8 mouse cellular contexts compared by ENCODE assay signal in genomic region chr11:117778851-117779433, GRCm38 (mm10). TPM values are rescaled to one million over a fixed set of nuclear protein-coding genes. Genes with fewer than 3 reads are reported as not detected.
DNase-seq lines count a peak whose midpoint lies in the region; ATAC-seq and TF ChIP-seq lines count a peak whose summit lies in the region.

No protein-coding gene starts in this region.

- no peak for ATAC-seq in megakaryocyte, adult 5-6 weeks (ENCODE audit: poor library complexity, severe bottlenecking)
- ATAC-seq in embryonic facial prominence, embryonic 15.5 days (ENCODE audit: insufficient number of reproducible peaks, low FRiP score, low TSS enrichment, low read depth): no peak
- no peak for ATAC-seq in hindbrain, postnatal 0 days
- ATAC-seq in liver, embryonic 15.5 days (ENCODE audit: insufficient read depth): no peak
- ATAC-seq in cerebellum, adult (ENCODE audit: insufficient number of reproducible peaks, low FRiP score, low TSS enrichment): no peak

- peak overlapping the region; percentile 93 for H3K27ac ChIP-seq in embryonic facial prominence, embryonic 15.5 days (replicated peaks)
- peak overlapping the region; percentile 74 for H3K27ac ChIP-seq in hindbrain, postnatal 0 days
- H3K27ac ChIP-seq in liver, embryonic 15.5 days (replicated peaks): peak overlapping the region; percentile 99
- H3K27ac ChIP-seq in small intestine, adult 2 months (ENCODE audit: insufficient read depth, low read depth, low read length): peak overlapping the region; percentile 97

- H3K4me1 ChIP-seq in megakaryocyte, embryonic 14.5 days: peaks cover 97% of the 10 kb centered on the region
- peaks cover 49% of the 10 kb centered on the region for H3K4me1 ChIP-seq in embryonic facial prominence, embryonic 15.5 days
- peaks cover 18% of the 10 kb centered on the region for H3K4me1 ChIP-seq in hindbrain, postnatal 0 days (ENCODE audit: insufficient read depth, low read length)
- H3K4me1 ChIP-seq in liver, embryonic 15.5 days (replicated peaks): peaks cover 67% of the 10 kb centered on the region
- H3K4me1 ChIP-seq in small intestine, adult 2 months (ENCODE audit: control insufficient read depth, insufficient read depth, insufficient read length, low read length): peaks cover 31% of the 10 kb centered on the region

- no peak for TF ChIP-seq POLR2A in small intestine, adult 2 months (IDR thresholded peaks at IDR 0.05; ENCODE audit: low read depth, low read length)

- H3K27me3 ChIP-seq in megakaryocyte, embryonic 14.5 days (replicated peaks): no peaks in the 10 kb centered on the region
- H3K27me3 ChIP-seq in embryonic facial prominence, embryonic 15.5 days: no peaks in the 10 kb centered on the region
- peaks cover 4% of the 10 kb centered on the region; the same call in 1 of the 2 replicates for H3K27me3 ChIP-seq in hindbrain, postnatal 0 days (ENCODE audit: insufficient read depth, low read length)
- no peaks in the 10 kb centered on the region for H3K27me3 ChIP-seq in liver, embryonic 15.5 days
- H3K27me3 ChIP-seq in small intestine, adult 2 months (ENCODE audit: control insufficient read depth, insufficient read depth, low read length): no peaks in the 10 kb centered on the region

- no peak overlapping the region for H3K9ac ChIP-seq in embryonic facial prominence, embryonic 15.5 days
- H3K9ac ChIP-seq in hindbrain, postnatal 0 days (replicated peaks; ENCODE audit: low read length): no peak overlapping the region
- H3K9ac ChIP-seq in liver, embryonic 15.5 days: peak overlapping the region; percentile 92

- DNase-seq in hindbrain, postnatal 0 days (ENCODE audit: low spot score): no peak
- DNase-seq in layer of hippocampus, adult 9-10 months (ENCODE audit: low spot score): no peak

- H3K36me3 ChIP-seq in megakaryocyte, embryonic 14.5 days (replicated peaks; ENCODE audit: low read length): peaks cover 58% of the 10 kb centered on the region
- H3K36me3 ChIP-seq in embryonic facial prominence, embryonic 15.5 days: peaks cover 17% of the 10 kb centered on the region
- H3K36me3 ChIP-seq in hindbrain, postnatal 0 days (ENCODE audit: insufficient read depth, low read length): no peaks in the 10 kb centered on the region
- H3K36me3 ChIP-seq in liver, embryonic 15.5 days (replicated peaks): peaks cover 52% of the 10 kb centered on the region
- peaks cover 32% of the 10 kb centered on the region for H3K36me3 ChIP-seq in small intestine, adult 2 months (ENCODE audit: control insufficient read depth, insufficient read depth, low read length)

- peak overlapping the region; percentile 97 for H3K4me2 ChIP-seq in embryonic facial prominence, embryonic 15.5 days (replicated peaks)
- peak overlapping the region; percentile 53; the same call in 1 of the 2 replicates for H3K4me2 ChIP-seq in hindbrain, postnatal 0 days (ENCODE audit: low read depth, low read length)
- H3K4me2 ChIP-seq in liver, embryonic 15.5 days: peak overlapping the region; percentile 96

- H3K4me3 ChIP-seq in megakaryocyte, embryonic 14.5 days (replicated peaks): peak overlapping the region; percentile 97
- H3K4me3 ChIP-seq in embryonic facial prominence, embryonic 15.5 days (replicated peaks): peak overlapping the region; percentile 54
- H3K4me3 ChIP-seq in hindbrain, postnatal 0 days (ENCODE audit: low read length): no peak overlapping the region
- peak overlapping the region; percentile 74 for H3K4me3 ChIP-seq in liver, embryonic 15.5 days (replicated peaks)
- H3K4me3 ChIP-seq in small intestine, adult 2 months (ENCODE audit: low read depth, low read length): peak overlapping the region; percentile 80

- TF ChIP-seq CTCF in hindbrain, postnatal 0 days (IDR thresholded peaks at IDR 0.05; ENCODE audit: low read depth): no peak
- no peak for TF ChIP-seq CTCF in small intestine, adult 2 months (IDR thresholded peaks at IDR 0.05; ENCODE audit: extremely low read depth, insufficient read length, insufficient replicate concordance, low read depth, low read length)

- no peaks in the 10 kb centered on the region for H3K9me3 ChIP-seq in megakaryocyte, embryonic 14.5 days
- H3K9me3 ChIP-seq in embryonic facial prominence, embryonic 15.5 days (replicated peaks): no peaks in the 10 kb centered on the region
- no peaks in the 10 kb centered on the region for H3K9me3 ChIP-seq in hindbrain, postnatal 0 days (ENCODE audit: low read length)
- H3K9me3 ChIP-seq in liver, embryonic 15.5 days (replicated peaks): no peaks in the 10 kb centered on the region

- WGBS in embryonic facial prominence, embryonic 15.5 days: 50% methylated on average over 12 of the region's 12 CpGs
- WGBS in hindbrain, postnatal 0 days: 66% methylated on average over 12 of the region's 12 CpGs
- WGBS in liver, embryonic 15.5 days (ENCODE audit: insufficient replicate concordance): 22% methylated on average over 12 of the region's 12 CpGs
- 29% methylated on average over 12 of the region's 12 CpGs for WGBS in small intestine, adult 2 months

RNA-seq across cellular contexts. Expression of gene Tmc8, which starts 2.9 kb away (rescaled TPM):
- polyA plus RNA-seq in megakaryocyte, embryonic 14.5 days (2012; ENCODE audit: insufficient read depth, low replicate concordance): 104 and 477 TPM in 2 replicates
- total RNA-seq in megakaryocyte, adult 5-6 weeks (2015): 8.6 and 11.7 TPM in 2 replicates
- total RNA-seq in megakaryocyte, adult 5-6 weeks (2017): 4.3 and 7.4 TPM in 2 replicates
- 0.94 and 1.1 TPM in 2 replicates for polyA plus RNA-seq in embryonic facial prominence, embryonic 15.5 days (2015; fragmentation: Nextera tagmentation; extraction: Ambion mirVana)
- 0.73 and 0.75 TPM in 2 replicates for total RNA-seq in hindbrain, postnatal 0 days (2014; rRNA removed)
- 0.44 and 0.86 TPM in 2 replicates for polyA plus RNA-seq in hindbrain, postnatal 0 days (2015; fragmentation: Nextera tagmentation; extraction: Ambion mirVana)
- polyA plus RNA-seq in liver, embryonic 15.5 days (2015; fragmentation: Nextera tagmentation; extraction: Ambion mirVana): 15.0 and 20.4 TPM in 2 replicates
- polyA plus RNA-seq in small intestine, adult 2 months (2012; rRNA removed): 34.3 and 59.6 TPM in 2 replicates

RNA-seq across cellular contexts. Expression of gene Tmc6, which starts 3.1 kb away (rescaled TPM):
- 78.2 and 118 TPM in 2 replicates for polyA plus RNA-seq in megakaryocyte, embryonic 14.5 days (2012; ENCODE audit: insufficient read depth, low replicate concordance)
- 74.3 and 79.6 TPM in 2 replicates for total RNA-seq in megakaryocyte, adult 5-6 weeks (2015)
- total RNA-seq in megakaryocyte, adult 5-6 weeks (2017): 17.4 and 18.5 TPM in 2 replicates
- polyA plus RNA-seq in embryonic facial prominence, embryonic 15.5 days (2015; fragmentation: Nextera tagmentation; extraction: Ambion mirVana): 23.2 and 25.3 TPM in 2 replicates
- 3.3 and 4.7 TPM in 2 replicates for total RNA-seq in hindbrain, postnatal 0 days (2014; rRNA removed)
- polyA plus RNA-seq in hindbrain, postnatal 0 days (2015; fragmentation: Nextera tagmentation; extraction: Ambion mirVana): 3.2 and 4.9 TPM in 2 replicates
- polyA plus RNA-seq in liver, embryonic 15.5 days (2015; fragmentation: Nextera tagmentation; extraction: Ambion mirVana): 51.0 and 57.8 TPM in 2 replicates
- 53.5 and 84.7 TPM in 2 replicates for polyA plus RNA-seq in small intestine, adult 2 months (2012; rRNA removed)

RNA-seq across cellular contexts. Expression of gene 6030468B19Rik, which starts 18.5 kb away (rescaled TPM):
- polyA plus RNA-seq in megakaryocyte, embryonic 14.5 days (2012; ENCODE audit: insufficient read depth, low replicate concordance): 17.2 and 27.7 TPM in 2 replicates
- total RNA-seq in megakaryocyte, adult 5-6 weeks (2015): 0.60 TPM in 1 of 2 replicates, not detected in the other
- 0.53 TPM in 1 of 2 replicates, not detected in the other for total RNA-seq in megakaryocyte, adult 5-6 weeks (2017)
- polyA plus RNA-seq in embryonic facial prominence, embryonic 15.5 days (2015; fragmentation: Nextera tagmentation; extraction: Ambion mirVana): 0.25 TPM in 1 of 2 replicates, not detected in the other
- not detected in 2 replicates for total RNA-seq in hindbrain, postnatal 0 days (2014; rRNA removed)
- not detected in 2 replicates for polyA plus RNA-seq in hindbrain, postnatal 0 days (2015; fragmentation: Nextera tagmentation; extraction: Ambion mirVana)
- 90.0 and 95.8 TPM in 2 replicates for polyA plus RNA-seq in liver, embryonic 15.5 days (2015; fragmentation: Nextera tagmentation; extraction: Ambion mirVana)
- 0.09 and 0.47 TPM in 2 replicates for polyA plus RNA-seq in small intestine, adult 2 months (2012; rRNA removed)

RNA-seq across cellular contexts. Expression of gene Gm20708, which starts 30.5 kb away (rescaled TPM):
- polyA plus RNA-seq in megakaryocyte, embryonic 14.5 days (2012; ENCODE audit: insufficient read depth, low replicate concordance): not detected in 2 replicates
- 1.1 and 2.2 TPM in 2 replicates for total RNA-seq in megakaryocyte, adult 5-6 weeks (2015)
- total RNA-seq in megakaryocyte, adult 5-6 weeks (2017): 1.1 TPM in 1 of 2 replicates, not detected in the other
- 0.60 and 0.76 TPM in 2 replicates for polyA plus RNA-seq in embryonic facial prominence, embryonic 15.5 days (2015; fragmentation: Nextera tagmentation; extraction: Ambion mirVana)
- total RNA-seq in hindbrain, postnatal 0 days (2014; rRNA removed): 2.6 TPM in 1 of 2 replicates, not detected in the other
- polyA plus RNA-seq in hindbrain, postnatal 0 days (2015; fragmentation: Nextera tagmentation; extraction: Ambion mirVana): 0.67 and 1.4 TPM in 2 replicates
- polyA plus RNA-seq in liver, embryonic 15.5 days (2015; fragmentation: Nextera tagmentation; extraction: Ambion mirVana): 0.28 and 0.45 TPM in 2 replicates
- polyA plus RNA-seq in small intestine, adult 2 months (2012; rRNA removed): 0.06 TPM in 1 of 2 replicates, not detected in the other

RNA-seq across cellular contexts. Expression of gene Syngr2, which starts 30.5 kb away (rescaled TPM):
- 89.2 and 120 TPM in 2 replicates for polyA plus RNA-seq in megakaryocyte, embryonic 14.5 days (2012; ENCODE audit: insufficient read depth, low replicate concordance)
- 225 and 241 TPM in 2 replicates for total RNA-seq in megakaryocyte, adult 5-6 weeks (2015)
- 163 and 176 TPM in 2 replicates for total RNA-seq in megakaryocyte, adult 5-6 weeks (2017)
- polyA plus RNA-seq in embryonic facial prominence, embryonic 15.5 days (2015; fragmentation: Nextera tagmentation; extraction: Ambion mirVana): 76.1 and 79.6 TPM in 2 replicates
- total RNA-seq in hindbrain, postnatal 0 days (2014; rRNA removed): 21.5 and 31.7 TPM in 2 replicates
- 17.2 and 18.8 TPM in 2 replicates for polyA plus RNA-seq in hindbrain, postnatal 0 days (2015; fragmentation: Nextera tagmentation; extraction: Ambion mirVana)
- polyA plus RNA-seq in liver, embryonic 15.5 days (2015; fragmentation: Nextera tagmentation; extraction: Ambion mirVana): 49.2 and 54.7 TPM in 2 replicates
- polyA plus RNA-seq in small intestine, adult 2 months (2012; rRNA removed): 183 and 229 TPM in 2 replicates

Comparison
In these comparisons a context has a peak if more than half of its experiments do, and no peak if none do; other contexts are left out.
1. RNA of gene 6030468B19Rik, which starts 18.5 kb away (polyA plus RNA-seq): 90.0 to 95.8 TPM in liver, embryonic 15.5 days and 17.2 to 27.7 TPM in megakaryocyte, embryonic 14.5 days; 0.09 to 0.47 TPM in small intestine, adult 2 months, 0.25 TPM in embryonic facial prominence, embryonic 15.5 days and not detected in hindbrain, postnatal 0 days; every median in the first group is over 10 times any median in the second.
2. Peak in every context shown above with its lines, with median percentiles within 50 percentile points of each other: H3K27ac ChIP-seq and H3K4me2 ChIP-seq.